Mouse (Mus musculus) heart, postnatal 25 days (tissue): ENCODE results near the gene Plekhg1. TPM values are rescaled to one million over a fixed set of nuclear protein-coding genes. Genes with fewer than 3 reads are reported as not detected.

ENCODE experiments used
- DNase-seq: peaks from one replicate; pipeline ENCODE4 v3.0.0; 2022; ENCODE audit warnings: low spot score
- intact Hi-C: fragments of 180-260 bp; cut with DNase I; formaldehyde crosslinking; loops from one replicate; pipeline ENCODE4 v1.15.1; 2025
- total RNA-seq, 2 experiments: library from RNA; stranded (reverse); gene quantifications; 2 replicates each; pipeline ENCODE4 v1.2.3; 2021

The Plekhg1 gene
- total RNA-seq, 2 experiments from 2014 or later, result 9.0 to 9.6 TPM

DNA sequence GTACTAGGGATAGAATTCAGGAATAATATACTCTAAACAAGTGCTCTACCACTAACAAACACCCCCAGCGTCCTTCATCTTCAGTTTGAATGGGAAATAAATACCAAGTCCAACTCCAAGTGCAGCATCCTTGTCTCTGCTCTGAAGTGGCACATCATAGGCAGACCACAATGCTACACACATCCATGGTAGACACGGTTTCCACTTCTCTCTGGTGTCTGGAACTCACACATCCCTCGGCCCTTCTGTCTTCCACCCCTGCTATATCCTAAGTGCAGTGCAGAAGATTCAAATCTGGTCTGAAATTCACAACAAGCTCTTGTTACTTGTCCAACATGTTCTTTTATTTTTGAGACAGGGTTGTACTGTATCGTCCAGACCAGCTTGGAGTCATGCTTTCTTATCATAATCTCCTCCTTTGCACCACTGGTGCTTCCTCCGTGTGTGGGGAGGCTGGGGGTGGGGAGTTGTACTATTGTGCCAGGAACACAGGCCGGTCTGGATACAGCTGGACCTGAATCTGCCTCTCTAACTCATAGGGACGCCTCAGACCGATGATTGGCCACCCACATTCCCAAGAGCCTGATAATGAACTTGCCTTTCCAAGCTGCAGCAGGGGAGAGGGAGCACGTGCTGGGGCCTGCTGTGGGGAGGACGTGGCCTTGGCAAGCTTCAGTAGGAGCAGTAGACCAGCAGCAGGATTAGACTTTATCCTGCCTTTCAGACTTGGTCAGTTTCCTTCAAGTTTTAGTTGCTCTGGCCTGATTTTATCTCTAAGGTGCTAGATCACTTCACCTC, 70.5 kb downstream of the Plekhg1 start:
- peak; percentile 77 for DNase-seq
- intact Hi-C loops, result loop anchor here (5.0 kb wide), 1 partner anchor 113 kb away; no protein-coding TSS in a partner anchor

DNA sequence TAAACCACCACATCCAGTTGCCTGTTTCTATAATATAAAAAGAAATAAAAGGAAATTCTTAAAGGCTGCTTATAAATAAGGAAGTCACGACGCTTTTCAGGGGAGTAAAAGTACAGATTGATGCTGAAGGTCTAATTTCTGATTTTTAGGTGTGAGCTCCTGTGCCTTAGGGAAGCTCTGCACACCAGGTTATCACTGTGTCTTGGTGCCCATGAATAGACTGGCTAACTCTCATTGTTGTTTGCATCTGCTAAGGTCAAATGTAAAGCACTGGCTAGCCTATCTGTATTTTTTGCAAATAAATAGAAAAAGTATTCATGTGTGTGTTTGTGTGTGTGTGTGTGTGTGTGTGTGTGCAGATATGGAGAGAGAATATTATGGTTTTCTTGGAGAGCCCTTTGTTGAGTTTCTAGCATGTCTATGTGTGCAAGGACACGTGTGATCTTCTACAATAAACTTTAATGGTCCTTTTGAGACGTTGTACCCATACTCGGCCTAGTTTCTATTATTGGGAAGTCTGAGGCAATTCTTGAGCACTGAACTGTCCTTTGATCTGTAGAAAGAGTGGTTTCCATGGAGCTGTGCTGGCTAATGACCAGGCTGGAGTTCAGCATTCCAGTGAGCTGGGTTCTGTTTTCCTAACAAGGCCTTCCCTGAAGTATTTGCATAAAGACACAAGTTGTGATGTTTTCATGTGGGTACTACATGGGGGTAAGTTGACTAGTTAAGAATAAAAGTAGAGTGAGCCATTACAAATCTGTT, 79.0 kb downstream of the Plekhg1 start:
- intact Hi-C loops, result no loop called here
- no peak for DNase-seq

DNA sequence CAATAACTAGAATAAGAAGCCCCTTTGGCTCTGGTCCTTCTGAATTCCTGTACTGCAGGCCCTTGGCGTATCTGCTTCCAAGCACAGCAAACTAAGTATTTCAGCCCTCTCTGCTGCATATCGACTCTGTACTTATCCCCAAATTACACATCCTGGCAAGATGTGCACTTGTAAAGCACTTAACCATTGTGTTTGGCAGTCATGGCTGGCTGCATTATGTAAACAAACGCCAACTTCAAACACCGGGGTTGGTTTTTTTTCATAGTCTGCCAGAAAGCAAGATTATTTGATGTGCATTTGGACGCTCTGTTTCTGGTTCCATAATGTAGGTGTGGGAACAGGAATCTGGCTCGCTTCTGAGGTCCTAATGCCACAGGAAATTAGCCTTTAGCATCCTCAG, 83.7 kb downstream of the Plekhg1 start:
- DNase-seq, result no peak
- intact Hi-C loops, result no loop called here

DNA sequence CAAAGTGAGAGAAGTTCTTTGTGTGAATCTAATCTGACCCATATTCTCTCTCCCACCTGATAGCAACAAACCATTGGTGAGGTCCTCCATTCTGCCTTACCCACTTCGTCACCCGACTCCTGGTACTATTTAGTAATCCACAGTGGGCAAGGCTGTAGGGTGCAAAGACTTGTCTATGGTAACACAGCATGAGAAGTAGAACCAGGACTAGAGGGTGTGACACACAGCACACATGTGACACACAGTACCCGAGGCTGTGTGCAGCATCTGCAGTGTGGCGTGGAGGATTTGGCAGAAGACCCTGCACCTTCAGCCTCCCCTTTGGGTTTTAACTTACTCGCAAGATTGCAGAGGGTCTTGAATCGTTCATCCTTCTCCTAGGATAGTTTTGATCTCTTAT, 85.9 kb downstream of the Plekhg1 start:
- intact Hi-C loops, result no loop called here
- no peak for DNase-seq

DNA sequence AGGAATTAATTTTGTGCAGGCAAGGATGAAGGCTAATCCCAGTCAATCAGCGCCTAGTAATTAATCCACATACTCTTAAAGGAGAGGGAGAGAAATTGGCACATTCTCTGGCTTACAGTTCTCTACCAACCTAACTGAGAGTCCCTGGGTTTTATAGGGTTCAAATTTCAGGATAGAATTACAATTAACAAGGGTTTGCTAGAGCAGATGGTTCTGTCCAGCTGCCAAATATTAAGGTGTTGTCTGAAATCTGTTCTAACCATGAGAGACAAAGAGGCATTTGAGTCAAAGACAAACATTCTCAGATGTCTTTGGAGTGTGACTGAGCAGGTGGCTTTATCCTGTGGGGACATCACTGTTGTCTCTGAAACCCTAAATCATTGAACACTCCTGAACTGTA, 87.2 kb downstream of the Plekhg1 start:
- intact Hi-C loops, result no loop called here
- no peak for DNase-seq

DNA sequence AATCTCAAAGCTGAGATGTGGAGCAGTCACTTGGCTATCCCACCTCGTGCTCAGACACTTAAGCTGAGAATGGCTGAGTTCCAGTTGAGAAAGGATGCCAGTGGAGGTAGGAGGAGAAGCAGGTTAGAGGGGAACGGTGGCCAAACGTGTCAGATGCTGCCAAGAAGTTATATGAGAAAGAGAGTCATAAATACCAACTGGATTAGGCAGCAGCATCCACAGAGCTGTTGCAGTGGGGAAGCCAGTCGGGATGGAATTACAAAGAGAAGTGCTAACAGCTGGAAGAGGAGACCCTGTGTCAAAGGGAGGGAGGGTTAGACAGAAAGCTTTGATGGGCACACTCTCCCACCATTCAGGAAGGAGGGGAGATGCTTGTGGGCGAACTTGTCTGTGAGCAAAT, 89.3 kb downstream of the Plekhg1 start:
- intact Hi-C loops, result no loop called here
- DNase-seq, result no peak

DNA sequence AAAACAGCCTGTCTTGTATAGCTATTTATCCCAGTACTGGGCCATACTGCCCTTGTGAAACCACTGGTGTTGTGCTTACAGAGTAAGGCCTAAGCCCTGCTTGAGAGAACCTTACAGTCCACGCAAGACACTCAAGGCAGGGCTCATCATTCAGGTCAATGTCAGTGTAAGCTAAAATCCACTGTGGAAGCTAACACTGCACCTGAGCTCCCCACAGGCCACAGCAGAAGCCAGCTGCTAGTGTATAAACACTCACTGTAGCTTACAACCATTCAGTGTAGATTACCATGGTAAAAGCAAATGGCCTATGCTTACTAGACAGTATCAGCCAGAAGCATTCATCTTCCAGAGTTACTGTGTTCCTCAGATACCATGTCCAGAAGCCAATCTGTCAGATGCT, 90.5 kb downstream of the Plekhg1 start:
- intact Hi-C loops, result loop anchor here (10.0 kb wide), 1 partner anchor 196 kb away; no protein-coding TSS in a partner anchor
- no peak for DNase-seq

DNA sequence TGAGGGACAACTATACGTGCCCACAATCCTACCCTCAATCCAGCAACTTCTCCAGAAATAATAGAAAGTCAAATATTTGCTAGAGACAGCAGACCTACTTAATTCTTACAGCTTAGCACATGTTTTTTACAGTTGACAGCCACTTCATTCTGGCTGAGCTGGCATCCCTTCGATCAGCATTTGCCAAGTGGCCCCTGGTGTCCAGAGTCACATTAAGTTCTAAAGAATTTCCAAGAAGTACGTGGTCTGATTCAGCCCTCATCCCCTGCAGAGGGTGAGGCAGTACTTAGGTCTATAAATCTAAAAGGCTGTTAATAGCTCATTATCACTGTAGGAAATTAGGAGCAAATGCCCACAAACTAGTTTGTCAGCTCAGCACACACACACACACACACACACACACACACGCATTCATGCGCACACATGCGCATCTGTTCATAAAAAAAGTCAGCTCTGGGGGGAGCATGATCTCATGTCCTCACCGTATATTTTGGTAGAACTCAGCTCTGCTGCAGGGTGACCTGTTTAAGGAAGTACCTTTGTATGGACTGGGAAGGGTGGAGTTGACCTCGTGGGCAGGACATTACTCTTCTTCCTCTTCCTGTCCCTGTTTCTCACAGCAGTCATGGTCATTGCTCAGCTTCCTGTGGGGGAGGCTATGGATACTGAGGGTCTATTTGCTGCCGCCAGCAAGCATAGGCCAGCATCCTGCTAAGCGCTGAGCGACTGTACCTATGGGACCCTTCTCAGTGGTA, 91.6 kb downstream of the Plekhg1 start:
- DNase-seq, result peak; percentile 17
- intact Hi-C loops, result loop anchor here (10.0 kb wide), 1 partner anchor 197 kb away; no protein-coding TSS in a partner anchor

DNA sequence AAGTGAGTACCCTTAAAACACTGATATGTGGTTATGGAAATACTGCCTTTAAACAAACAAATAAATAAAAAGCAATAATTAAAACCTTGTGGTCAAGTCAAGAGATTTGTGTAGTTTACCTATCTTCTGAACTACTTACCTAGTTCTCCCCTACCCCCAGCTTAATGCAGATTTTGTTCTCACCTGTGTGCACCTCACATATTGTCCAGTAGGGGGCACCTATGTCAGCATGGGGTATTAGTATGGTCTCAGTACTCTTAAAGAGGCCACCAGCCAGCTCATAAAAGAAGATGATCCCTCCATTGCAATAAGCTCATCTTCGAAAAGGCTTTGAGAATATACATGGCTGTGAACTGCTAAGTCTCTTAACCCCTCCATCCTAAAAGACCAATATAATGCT, 93.9 kb downstream of the Plekhg1 start:
- intact Hi-C loops, result loop anchor here (2.0 to 10.0 kb wide), 2 partner anchors 109 to 199 kb away; no protein-coding TSS in a partner anchor

DNA sequence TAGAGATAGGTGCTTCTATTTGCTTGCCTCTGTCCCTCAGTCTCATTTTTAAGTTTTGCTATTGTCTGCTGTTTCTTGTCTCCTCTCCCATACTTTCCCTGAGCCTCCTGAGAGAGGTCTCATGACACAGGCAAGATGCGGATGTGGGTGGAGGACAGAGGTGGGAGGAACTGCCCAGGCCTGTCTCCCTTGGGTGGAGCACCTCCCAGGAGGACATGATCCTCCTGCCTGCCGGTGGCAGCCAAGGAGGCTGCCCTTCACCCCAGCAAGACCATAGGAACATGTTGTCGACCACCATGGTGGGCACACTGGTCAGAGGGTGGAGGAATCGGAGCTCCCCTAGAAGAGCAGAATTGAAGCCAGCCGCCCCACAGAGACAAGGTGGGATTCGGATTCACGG, 94.5 kb downstream of the Plekhg1 start:
- DNase-seq, result no peak
- intact Hi-C loops, result loop anchor here (2.0 to 10.0 kb wide), 2 partner anchors 108 to 200 kb away; no protein-coding TSS in a partner anchor

More for the DNA sequence above, 93.9 kb downstream of the Plekhg1 start:
- DNase-seq, result no peak

DNA sequence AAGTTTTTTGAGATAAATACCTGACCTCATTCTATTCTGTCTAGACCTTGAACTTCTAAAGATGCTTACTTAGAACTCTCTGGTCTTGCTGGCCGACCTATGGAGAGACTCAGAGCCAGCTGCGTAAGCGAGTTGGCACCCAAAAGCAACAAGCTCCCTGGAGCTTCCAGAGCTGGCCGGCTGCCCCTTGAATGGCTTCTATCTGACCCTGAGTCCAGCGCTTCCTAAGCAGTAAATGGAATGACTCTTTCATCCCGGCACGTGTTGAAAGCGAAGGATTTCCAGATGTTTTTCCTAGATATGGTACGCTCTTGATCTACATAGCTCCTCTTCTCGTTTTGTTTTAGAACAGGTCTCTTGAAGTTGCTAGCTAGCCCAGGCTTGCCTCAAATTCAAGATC, 95.5 kb downstream of the Plekhg1 start:
- peak; percentile 34 for DNase-seq
- intact Hi-C loops, result loop anchor here (2.0 to 10.0 kb wide), 2 partner anchors 107 to 201 kb away; no protein-coding TSS in a partner anchor

DNA sequence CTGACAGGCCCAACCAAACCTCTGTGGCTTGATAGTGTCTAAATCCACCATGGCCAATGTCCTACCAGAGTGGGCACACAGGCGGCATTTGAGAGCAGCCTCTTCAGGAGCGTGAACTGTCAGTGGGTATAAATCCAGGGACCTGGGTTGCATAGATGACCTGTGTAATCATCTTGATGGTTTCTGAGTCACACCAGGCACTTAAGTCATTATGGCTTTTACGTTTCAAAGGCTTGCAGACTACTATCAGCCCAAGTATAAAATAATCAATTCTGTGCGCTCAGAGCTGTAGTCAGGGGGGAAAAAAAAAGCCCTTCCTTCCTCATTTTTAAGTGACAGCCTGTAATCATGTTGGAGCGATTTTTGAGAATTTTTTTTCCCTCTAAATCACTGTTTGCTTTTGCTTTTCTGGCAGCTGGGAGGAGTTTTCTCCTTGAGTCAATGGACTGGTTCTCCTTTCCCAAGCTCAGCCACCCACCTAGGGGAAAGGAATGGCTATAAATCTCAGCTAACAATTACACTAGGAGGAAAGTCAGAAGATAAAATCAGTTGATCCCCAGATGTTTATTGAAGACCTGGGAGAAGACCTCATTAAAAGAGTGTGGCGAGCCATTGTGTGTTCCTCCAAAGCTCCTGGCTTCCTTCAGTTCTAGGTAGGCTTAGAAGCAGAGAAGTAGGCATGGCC, 99.7 kb downstream of the Plekhg1 start:
- DNase-seq, result no peak
- intact Hi-C loops, result loop anchor here (10.0 kb wide), 1 partner anchor 205 kb away; no protein-coding TSS in a partner anchor

DNA sequence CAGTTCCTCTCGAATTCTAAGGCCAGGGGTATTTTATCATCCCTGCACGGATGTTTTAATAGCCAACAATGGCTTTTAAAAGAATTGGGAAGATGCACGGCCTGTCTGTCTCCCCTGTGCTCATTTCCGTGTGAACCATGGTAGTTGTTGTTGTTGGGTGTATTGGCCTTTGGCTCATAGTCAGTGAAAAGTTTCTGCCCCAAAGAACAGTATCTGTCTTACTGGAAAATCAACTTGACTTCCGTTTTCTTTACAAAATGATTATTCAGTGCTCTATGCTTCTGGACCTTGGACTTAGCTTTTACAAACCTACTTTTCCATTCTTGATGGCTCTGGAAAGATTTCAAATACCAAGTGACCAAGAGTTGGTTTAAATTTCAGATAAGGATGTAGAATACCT, 104.3 kb downstream of the Plekhg1 start:
- DNase-seq, result no peak
- intact Hi-C loops, result no loop called here

DNA sequence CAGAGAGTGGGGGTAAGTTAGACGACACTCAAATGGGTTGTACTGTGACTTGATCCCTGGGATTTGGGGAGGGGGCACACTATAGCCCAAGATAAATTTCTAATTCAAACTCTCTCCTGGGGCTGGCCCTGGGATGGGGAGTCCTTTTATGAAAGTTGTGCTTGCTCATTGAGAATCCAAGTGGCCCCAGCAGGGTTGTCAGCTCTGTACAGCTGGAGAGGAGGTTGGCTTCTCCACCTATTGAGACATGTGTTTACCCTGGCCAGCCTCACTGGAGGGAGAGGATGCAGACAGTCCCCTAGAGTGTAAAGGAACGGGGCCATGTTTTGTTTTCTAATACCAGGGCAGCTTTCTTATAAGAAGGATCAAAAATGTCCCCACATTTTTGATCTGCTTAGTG, 106.9 kb downstream of the Plekhg1 start:
- no peak for DNase-seq
- intact Hi-C loops, result loop anchor here (5.0 kb wide), 1 partner anchor 40 kb away; no protein-coding TSS in a partner anchor

DNA sequence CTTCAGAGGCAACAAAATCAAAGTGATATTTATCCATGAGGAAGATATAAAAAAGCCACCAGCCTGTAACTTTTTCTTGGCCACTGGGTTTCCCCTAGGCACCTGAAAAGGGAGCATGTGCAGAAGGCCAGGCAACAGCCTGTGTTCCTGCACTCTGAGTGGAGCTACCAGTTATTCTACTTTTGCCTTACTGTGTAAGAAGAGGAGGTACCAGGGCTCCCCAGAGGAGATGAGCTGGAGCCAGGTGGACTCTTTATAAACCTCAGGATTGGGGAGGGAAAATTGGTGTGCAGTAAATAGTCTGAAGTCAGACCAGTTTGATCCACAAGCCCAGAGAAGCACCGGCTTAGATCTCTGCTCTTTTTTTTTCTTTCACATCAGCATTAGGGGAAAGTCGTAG, 111.3 kb downstream of the Plekhg1 start:
- intact Hi-C loops, result no loop called here

DNA sequence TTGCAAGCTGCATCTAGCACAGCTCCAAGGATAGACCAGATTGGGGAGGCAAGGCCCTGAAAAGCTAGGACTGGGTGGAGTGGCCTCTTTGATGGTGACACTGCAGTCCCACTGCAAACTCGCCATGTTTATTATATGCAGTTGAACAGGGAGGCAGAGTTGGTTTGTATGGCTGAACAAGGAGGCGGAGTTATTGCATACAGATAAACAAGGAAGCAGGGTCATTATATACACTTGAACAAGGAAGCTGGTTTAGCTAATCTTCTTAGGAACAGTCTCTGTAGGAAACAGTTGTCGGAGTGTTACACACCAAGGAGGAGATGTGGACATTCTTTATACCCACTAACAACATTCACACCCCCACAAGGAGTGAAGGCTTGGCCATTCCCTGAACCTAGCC, 112.6 kb downstream of the Plekhg1 start:
- intact Hi-C loops, result no loop called here
- no peak for DNase-seq

More for the DNA sequence above, 111.3 kb downstream of the Plekhg1 start:
- no peak for DNase-seq

DNA sequence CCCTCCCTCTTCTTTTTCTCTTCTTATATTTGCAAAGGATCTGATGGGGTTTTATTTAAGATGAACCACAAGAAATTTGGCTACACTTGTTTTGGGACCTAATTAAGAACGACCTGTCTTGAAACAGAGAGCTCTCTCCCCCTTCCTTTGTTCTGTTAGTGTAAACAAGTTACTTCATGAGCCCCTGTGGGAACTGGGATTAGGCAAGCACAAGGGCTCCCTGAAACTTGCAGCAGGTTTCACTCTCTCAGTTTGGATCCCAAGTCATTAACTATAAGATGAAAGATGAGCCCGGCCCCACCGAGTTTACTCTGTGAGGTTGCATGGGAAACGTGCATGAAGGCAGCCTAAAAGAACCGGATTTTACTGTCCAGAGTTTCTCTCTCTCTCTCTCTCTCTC, 117.7 kb downstream of the Plekhg1 start:
- no peak for DNase-seq
- intact Hi-C loops, result no loop called here

DNA sequence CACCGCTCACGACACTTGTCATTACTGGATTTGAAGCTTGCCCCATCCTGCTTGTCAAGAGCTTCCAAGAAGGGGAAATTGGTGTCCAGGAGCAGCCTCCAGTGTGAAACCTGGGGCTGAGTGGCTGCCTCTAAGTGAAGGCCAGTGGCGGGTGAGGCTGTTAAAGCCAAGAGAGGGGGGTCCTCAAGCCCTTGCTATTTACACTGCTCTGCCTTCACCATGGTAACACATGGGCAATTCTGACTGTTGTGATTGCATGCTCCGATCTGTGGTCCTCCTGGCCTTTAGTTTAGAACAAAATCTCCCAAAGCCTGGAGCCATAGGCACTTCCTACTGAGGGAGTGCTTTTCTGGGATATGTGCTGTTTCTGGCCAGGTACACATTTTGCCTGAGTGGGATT, 118.3 kb downstream of the Plekhg1 start:
- no peak for DNase-seq
- intact Hi-C loops, result no loop called here

DNA sequence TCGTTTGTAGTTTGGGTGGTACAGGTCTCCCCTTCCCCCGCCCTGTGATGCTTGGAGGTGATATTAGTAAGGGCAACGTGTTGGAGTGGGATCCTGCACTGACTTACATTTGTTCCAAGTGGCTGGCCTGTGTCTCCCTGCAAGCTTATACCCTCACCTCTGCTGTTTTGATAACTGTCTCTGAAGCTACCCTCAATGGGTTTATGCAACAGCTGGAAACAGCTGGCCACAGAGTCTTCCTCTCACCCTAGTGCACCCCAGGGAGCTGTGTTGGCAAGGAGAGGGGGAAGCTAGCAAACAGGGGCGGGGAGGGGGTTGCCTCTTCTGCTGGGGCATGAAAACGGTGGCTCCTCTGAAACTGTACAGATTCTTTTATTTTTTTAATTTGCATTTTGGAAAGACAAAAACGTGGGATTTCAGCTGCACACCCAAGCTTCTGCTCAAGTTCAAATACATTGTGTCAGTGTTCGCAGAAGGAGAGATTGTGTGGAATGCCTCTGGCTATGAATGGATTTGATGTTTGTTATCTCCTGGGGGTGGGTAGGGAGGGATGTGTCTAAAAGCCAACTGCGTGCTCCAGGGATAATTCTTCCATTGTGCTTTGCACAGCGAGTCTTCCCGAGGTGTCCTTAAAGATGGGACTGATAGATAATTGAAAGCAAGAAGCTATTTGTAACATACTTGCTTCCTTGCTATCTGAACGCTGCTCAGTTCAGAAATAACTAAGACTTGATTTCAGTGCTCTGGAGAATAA, 119.0 kb downstream of the Plekhg1 start:
- intact Hi-C loops, result no loop called here
- DNase-seq, result no peak
